10 mouse cellular contexts compared by ENCODE assay signal in the genomic region with DNA sequence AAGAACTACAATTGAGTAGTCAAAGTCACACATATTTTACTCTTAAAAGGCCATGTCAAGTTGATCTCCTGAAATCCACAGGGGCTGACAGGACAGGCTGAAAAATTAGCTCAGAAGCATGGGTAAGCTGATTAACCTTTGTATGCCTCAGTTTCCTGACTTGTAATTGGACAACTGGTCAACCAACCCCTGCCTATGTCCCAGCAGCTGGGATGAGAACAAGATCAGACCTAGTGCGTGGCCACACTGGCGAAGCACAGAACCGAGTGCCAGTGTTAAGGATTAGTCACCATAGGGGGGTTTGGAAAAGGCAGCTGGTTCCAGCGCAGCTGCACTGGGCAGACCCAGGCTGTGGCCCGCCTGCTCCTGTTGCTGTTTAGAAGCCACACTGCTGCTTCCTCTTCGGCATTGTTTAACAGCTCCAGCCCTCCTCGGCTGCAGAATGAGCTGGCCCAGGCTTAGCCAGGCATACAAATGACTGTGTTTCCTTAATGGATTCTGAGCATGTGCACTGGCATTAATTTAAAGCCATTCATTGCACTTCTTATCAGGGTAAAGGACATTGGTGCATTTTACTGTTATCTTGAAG.
DNase-seq lines count a peak whose midpoint lies in the region; ATAC-seq lines count a peak whose summit lies in the region.
"Had no signal": no experiment of that assay in that cellular context is flagged by ENCODE, and none has a peak within 500 bp of the region (broad histone marks: within the 10 kb centered on the region; RNA-seq: fewer than 3 reads in every experiment).

No protein-coding gene starts in this region.

- peak; percentile 65 for ATAC-seq in frontal cortex, adult (ENCODE audit: low TSS enrichment)
- ATAC-seq in embryonic facial prominence, embryonic 15.5 days (ENCODE audit: insufficient number of reproducible peaks, low FRiP score, low TSS enrichment, low read depth) = no peak
- peak; percentile 93 for ATAC-seq in hindbrain, embryonic 16.5 days
- ATAC-seq in neural tube, embryonic 14.5 days (ENCODE audit: low read depth) = peak; percentile 49; the same call in 1 of the 2 replicates

- no peaks in the 10 kb centered on the region for H3K27me3 ChIP-seq in embryonic facial prominence, embryonic 15.5 days
- no peaks in the 10 kb centered on the region for H3K27me3 ChIP-seq in hindbrain, embryonic 16.5 days (replicated peaks; ENCODE audit: control insufficient read depth, insufficient read depth, low read length)
- H3K27me3 ChIP-seq in neural tube, embryonic 14.5 days (ENCODE audit: control insufficient read depth, insufficient read depth, low read length) = no peaks in the 10 kb centered on the region
- H3K27me3 ChIP-seq: CH12.LX; limb, embryonic 12.5 days had no signal

- H3K4me2 ChIP-seq in embryonic facial prominence, embryonic 15.5 days (replicated peaks) = no peak overlapping the region
- H3K4me2 ChIP-seq in hindbrain, embryonic 16.5 days (ENCODE audit: low read length) = no peak overlapping the region
- no peak overlapping the region for H3K4me2 ChIP-seq in neural tube, embryonic 14.5 days (ENCODE audit: low read depth, low read length)
- H3K4me2 ChIP-seq: limb, embryonic 12.5 days had no signal

- H3K9me3 ChIP-seq in embryonic facial prominence, embryonic 15.5 days (replicated peaks) = no peaks in the 10 kb centered on the region
- H3K9me3 ChIP-seq in hindbrain, embryonic 16.5 days (ENCODE audit: control insufficient read depth, low read length) = no peaks in the 10 kb centered on the region
- no peaks in the 10 kb centered on the region for H3K9me3 ChIP-seq in neural tube, embryonic 14.5 days (ENCODE audit: control insufficient read depth, low read length)
- H3K9me3 ChIP-seq: limb, embryonic 12.5 days had no signal

- WGBS in embryonic facial prominence, embryonic 15.5 days = 44% methylated on average over 7 of the region's 7 CpGs
- WGBS in hindbrain, embryonic 16.5 days = 28% methylated on average over 7 of the region's 7 CpGs
- 40% methylated on average over 7 of the region's 7 CpGs for WGBS in neural tube, embryonic 14.5 days

- H3K36me3 ChIP-seq in embryonic facial prominence, embryonic 15.5 days = no peaks in the 10 kb centered on the region
- no peaks in the 10 kb centered on the region for H3K36me3 ChIP-seq in hindbrain, embryonic 16.5 days (ENCODE audit: control insufficient read depth, insufficient read depth, low read length)
- H3K36me3 ChIP-seq in neural tube, embryonic 14.5 days (ENCODE audit: control insufficient read depth, insufficient read depth, low read length) = no peaks in the 10 kb centered on the region
- H3K36me3 ChIP-seq: limb, embryonic 12.5 days had no signal

- H3K9ac ChIP-seq in embryonic facial prominence, embryonic 15.5 days = no peak overlapping the region
- no peak overlapping the region for H3K9ac ChIP-seq in hindbrain, embryonic 16.5 days (ENCODE audit: low read depth, low read length)
- H3K9ac ChIP-seq in neural tube, embryonic 14.5 days (replicated peaks; ENCODE audit: low read depth, low read length) = no peak overlapping the region
- H3K9ac ChIP-seq: limb, embryonic 12.5 days had no signal

- no peak overlapping the region for H3K4me3 ChIP-seq in embryonic facial prominence, embryonic 15.5 days (replicated peaks)
- H3K4me3 ChIP-seq in hindbrain, embryonic 16.5 days (ENCODE audit: low read length) = no peak overlapping the region
- H3K4me3 ChIP-seq in neural tube, embryonic 14.5 days (ENCODE audit: low read depth, low read length) = no peak overlapping the region
- H3K4me3 ChIP-seq: limb, embryonic 12.5 days had no signal

- no peak for DNase-seq in frontal cortex, postnatal 25 days (ENCODE audit: low spot score in 2 of 2)
- peak; percentile 12 to 22 for DNase-seq in left cerebral cortex, adult 18-20 months (ENCODE audit: low spot score in 2 of 2)
- DNase-seq in cerebellum, postnatal 36 days = no peak
- no peak for DNase-seq in ovary, postnatal 10 days (ENCODE audit: low spot score)

- H3K4me1 ChIP-seq in embryonic facial prominence, embryonic 15.5 days = 0 out of 2 replicates have a peak, but pooled peaks cover 14% of the 10 kb centered on the region
- peaks cover 17% of the 10 kb centered on the region for H3K4me1 ChIP-seq in hindbrain, embryonic 16.5 days (ENCODE audit: control insufficient read depth, insufficient read depth, low read depth, low read length)
- H3K4me1 ChIP-seq in neural tube, embryonic 14.5 days (ENCODE audit: control insufficient read depth, insufficient read depth, low read length) = no peaks in the 10 kb centered on the region; the same call in 1 of the 2 replicates

- H3K27ac ChIP-seq in embryonic facial prominence, embryonic 15.5 days (replicated peaks) = peak overlapping the region; percentile 58; the same call in 1 of the 2 replicates
- H3K27ac ChIP-seq in hindbrain, embryonic 16.5 days (ENCODE audit: low read depth, low read length) = peak overlapping the region; percentile 57; the same call in 1 of the 2 replicates
- H3K27ac ChIP-seq in neural tube, embryonic 14.5 days (ENCODE audit: low read depth, low read length) = no peak overlapping the region
- H3K27ac ChIP-seq: limb, embryonic 12.5 days had no signal

Comparison
In these comparisons a context has a peak if more than half of its experiments do, and no peak if none do; other contexts are left out.
1. DNase-seq: peak in left cerebral cortex, adult 18-20 months (2 of 2); none in frontal cortex, postnatal 25 days (0 of 2), cerebellum, postnatal 36 days (0 of 2) and ovary, postnatal 10 days (single experiment).